Mouse (Mus musculus): ENCODE results near the gene Mrpl54.

DNA sequence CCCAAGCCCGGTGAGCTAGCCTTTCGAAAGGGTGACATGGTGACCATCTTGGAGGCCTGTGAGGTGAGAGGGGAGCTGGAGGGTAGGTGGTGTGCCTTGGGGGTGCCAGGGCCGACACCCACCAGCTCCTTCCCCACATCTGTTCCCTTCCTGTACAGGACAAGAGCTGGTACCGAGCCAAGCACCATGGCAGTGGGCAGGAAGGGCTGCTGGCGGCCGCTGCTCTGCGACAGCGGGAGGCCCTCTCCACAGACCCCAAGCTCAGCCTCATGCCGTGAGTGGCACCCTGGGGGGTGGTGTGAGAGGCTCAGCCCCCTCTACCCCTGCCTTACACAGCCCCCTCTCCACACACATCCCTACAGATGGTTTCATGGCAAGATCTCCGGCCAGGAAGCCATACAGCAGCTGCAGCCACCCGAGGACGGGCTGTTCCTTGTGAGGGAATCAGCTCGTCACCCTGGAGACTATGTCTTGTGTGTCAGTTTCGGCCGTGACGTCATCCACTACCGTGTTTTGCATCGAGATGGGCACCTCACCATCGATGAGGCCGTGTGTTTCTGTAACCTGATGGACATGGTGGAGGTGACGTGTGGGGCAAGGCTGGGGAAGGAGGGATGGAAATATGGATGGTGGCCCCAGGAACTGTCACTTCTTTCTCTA lies 7.4 kb downstream of the Mrpl54 start:
- TF ChIP-seq CTCF (IDR thresholded peaks at IDR 0.05; ENCODE audit: insufficient read depth, low read length) = no peak
- no peak for TF ChIP-seq POLR2A (IDR thresholded peaks at IDR 0.05; ENCODE audit: borderline replicate concordance, extremely low read depth, low read depth, low read length)

Data from lung, adult 2 months (tissue).